Mouse (Mus musculus) fibroblast of lung, adult 2 months (primary cell): ENCODE results near the gene Gm20379.

Experiments used
- DNase-seq: peaks from one replicate; pipeline ENCODE4 v3.0.0-alpha.2; 2011; ENCODE audit warnings: low read depth

The Gm20379 gene

DNA sequence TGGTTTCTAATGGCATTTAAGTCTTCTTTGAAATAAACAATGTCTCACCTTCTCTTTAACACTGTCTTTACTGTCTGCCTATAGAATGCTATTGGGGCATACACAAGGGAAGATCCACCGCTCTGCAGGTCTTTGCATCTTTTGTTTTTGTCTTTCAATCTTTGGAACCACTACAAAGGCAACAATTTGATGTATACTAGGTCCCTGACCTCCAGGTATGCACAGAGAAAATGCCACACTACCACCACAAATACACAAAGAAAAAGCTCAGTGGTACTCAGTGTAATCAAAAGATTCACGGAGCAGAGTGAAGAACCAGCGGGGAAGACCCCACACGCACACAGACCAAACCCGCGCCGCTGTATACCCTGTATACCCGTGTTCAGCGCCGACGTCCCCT lies at the start of gene Gm20379:
Gene Gm20379 (plus strand): TSS at position 301 of the 400 bp plus-strand sequence.
- no peak for DNase-seq

DNA sequence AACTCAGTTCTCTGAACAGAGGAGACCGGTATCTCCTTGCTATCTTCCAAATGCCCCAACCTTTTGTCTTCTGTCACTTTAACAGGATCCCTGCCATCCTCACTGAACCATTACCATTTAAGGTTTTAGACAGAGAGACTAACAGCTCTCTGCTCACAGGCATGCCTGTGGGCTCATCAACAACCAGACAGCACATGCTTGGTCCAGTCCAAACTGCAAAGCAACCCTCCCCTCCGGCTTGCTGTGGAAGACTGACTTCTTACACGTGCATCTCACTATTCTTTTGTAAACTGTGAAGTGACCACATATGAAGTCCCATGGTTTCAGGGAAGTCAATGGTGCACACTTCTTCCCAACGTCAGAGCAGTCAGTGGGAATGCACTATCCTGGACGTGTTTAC lies 44.5 kb upstream of the Gm20379 start:
- DNase-seq = no peak

DNA sequence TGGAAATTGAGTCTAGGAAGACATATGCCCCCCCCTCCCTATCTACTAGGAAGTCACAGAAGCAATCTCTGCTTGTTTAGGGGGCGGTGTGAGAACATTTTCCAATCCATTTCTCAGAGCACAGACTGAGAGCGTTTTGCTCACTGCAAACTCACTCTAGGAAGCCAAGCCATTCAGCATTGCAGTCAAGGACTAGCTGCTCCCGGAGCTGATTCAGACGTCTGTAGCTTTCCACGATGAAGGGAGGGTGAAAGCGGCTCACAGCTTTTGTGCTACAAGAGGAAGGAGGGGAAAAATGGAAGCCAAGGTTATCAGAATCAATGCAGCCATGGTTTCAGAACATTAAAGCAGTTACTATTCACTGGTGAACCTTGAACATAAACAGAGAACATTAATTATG lies 42.2 kb upstream of the Gm20379 start:
- DNase-seq = no peak

DNA sequence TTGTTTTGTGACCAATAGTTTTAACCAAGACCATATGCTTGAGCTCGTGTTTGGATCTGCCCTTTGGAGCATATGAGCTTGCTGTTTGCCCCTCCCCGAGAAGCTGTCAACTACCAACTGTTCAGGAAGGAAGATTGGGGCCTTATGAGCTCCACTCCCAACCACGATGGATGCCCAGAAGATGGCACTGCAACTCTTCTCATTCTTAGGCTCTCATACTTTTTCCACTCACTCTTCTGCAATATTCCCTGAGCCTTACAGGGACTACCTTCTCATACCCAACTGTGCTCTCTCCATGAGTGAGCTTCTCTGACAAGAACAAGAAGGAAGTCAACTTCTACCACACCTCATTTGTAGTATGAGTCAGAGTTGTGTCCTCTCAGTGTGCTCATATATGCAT lies 38.7 kb upstream of the Gm20379 start:
- no peak for DNase-seq

DNA sequence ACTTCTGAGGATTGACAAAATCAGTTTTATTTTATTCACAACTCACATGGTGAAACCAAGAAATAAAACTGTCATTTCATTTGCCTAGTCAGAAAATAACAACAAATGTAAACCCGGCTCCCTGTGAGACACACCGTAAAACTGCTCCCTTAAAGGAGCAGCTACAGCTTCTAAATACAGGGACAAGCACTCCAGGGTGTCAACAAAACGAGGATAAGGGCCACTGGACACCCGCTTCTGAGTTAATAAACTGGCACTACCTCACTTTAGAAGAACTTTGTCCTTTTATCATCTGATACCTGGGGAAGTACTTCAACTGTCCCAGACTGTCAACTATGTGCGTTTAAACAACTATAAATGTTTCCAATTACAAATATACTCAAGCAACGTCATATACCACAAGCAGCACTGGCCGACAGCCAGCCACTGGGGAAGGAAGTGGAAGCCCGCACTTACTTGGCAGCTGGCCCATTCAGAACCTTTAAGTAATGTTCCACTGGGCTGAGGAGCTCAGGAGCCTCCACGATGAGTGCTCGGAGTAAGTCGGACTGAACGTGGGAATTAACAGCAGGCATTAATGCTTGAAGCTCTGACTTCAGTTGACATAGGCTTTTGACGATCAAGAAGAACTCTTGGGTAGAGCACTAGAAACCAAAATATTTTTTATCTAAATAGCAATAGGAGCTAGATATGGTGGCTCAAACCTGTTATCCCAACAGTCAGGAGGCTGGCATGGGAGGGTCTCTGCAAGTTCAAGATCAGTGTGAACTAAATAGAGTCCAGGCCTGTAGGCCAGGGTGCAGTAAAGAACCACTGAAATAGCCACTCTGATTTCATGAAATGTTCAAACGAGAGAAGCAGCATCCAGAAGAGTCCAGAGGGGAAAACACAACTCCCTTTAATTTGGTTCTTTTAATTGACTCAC lies 31.2 kb upstream of the Gm20379 start:
- peak; percentile 26 for DNase-seq

DNA sequence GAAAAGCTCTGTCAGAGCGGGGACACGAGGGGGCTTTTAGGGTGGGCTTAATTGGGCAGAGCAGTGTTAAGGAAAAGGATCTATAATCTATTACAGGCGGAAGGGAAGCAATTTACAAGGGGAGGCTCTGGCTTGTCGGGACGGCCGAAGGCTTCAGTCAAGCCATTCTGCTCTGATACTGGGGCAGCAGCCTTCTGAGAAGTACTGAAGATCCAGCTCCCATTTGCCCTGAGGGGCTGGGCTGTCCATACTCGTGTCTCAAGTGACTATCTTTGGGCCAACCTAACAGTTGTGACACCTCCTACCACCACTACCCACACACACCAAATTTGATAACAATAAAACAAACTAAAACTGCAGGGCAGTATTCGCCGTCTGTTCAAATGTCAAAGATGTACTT lies 30.5 kb upstream of the Gm20379 start:
- no peak for DNase-seq

DNA sequence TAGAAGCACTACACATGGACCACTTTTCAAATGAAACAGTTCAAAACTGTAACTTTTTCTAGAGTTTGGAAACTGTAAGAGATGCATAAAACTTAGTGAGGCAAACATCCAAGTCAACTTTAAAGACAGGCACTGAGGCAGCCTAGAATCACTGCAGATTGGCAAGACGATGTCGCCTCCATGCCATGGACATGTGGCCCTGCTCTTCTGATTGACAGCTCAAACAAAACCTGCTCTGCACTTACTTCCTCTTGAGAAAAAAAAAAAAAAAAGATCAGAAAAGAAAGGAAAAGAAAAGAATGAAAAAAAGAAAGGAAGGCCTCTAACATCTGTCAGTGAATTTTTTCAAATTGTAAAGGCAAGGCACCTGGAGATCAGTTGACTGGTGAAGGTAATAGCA lies 28.8 kb upstream of the Gm20379 start:
- DNase-seq = no peak

DNA sequence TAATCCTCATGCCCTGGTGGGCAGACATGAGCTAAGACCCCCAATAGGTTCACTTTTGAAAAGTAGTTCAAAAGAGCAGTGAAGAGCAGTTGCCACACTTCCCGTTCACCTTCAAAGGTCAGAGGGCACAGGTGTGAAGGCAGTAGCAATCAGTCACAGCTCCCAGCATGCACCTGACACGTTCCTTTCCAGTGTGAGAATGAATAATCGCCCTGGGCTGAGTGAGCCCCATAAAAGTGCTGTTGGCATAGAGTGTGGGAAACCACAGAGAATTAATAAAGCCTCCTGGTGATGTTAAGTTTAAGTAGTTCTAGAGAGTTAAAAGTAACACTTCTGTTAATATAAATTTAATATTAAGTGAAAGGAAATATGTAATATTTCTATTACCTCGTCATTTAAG lies 14.2 kb upstream of the Gm20379 start:
- no peak for DNase-seq

DNA sequence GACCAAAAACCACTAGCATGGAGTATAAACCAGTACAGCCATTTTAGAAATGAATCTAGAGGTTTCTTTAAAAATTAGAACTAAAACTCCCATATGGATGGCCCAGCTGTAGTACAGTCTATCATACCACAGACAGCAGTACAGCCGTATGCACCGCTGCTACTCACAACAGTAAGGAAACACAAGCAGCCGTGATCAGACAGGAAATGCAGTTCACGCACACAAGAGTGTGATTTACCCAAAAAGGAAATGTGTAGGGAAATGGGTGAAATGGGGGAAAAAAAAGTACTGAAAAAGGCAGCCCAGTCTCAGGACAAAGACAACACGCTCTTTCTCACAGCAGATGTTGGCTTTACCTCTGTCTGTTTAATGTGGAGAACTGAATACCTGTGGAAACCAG lies 11.9 kb upstream of the Gm20379 start:
- DNase-seq = no peak

DNA sequence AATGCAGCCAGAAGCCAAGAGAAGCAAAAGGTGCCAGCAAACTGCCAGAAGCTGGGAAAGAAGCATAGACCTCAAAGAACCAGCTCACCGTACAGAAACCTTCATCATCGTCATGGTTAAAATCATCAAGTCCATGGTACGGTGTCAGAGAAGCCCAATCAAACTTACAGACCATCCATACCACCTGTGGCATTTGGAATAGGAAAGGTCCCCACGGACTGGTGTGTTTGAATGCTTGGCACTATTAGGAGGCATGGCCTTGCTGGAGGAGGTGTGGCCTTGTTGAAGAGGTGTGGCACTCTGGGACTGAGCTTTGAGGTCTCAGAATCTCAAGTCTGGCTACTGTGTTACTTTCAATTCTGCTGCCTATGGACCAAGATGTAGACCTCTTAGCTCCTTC lies 9.3 kb upstream of the Gm20379 start:
- DNase-seq = no peak

DNA sequence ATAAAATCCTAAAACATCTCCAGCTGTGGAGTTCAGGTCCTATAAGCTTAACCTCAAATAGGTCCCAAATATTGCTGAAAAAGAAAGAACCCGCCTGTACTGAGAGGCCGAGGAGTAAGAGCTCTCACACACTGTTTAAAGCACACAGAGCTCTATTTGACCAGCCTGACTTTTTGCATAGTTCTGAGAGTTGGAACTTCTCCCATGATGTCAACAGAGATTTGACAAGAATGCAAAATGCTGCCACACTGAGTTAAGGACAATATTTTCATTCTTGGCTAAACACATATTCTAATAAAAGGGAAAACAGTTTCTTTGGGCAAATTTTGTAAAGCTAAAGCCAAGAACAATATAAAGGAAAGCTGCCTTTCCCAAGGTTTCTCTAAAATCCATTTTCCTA lies 8.8 kb upstream of the Gm20379 start:
- DNase-seq = peak; percentile 69

DNA sequence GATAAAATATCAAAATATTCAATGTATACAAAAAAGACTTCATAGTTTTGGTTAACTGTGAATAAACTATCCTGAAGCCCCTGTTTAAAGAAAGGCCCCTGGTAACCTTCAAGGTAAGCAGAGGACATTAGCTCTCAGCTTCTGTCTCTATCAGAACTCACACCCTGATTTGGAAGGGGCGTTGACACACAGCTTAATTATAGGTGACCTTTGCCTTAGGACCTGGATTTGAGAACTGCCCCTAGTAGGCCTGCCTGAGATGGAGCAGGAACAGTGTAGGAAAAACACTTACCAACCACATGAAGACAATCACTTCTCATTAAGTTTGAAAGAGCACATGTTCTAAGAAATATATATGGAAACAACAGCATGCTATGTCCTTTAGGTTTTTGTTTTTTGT lies 6.3 kb upstream of the Gm20379 start:
- no peak for DNase-seq

DNA sequence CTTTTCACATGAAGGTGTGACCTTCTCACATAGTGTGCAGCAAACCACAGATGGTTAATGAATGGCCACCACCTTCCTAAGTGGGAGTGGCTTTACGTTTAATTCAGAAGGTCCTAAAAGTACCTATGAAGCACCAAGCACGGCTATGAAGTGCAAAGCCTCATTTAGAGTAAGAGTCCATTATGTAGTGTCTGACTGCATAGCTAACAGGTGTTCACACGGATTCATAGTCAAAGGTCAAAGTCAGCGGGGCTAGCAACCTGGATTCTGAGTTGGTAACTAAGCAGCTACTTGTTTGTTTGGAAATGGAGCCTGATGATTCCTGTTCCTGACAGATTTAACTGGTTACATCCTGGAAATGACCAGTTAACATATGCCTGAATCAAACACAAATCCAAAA lies 4.0 kb upstream of the Gm20379 start:
- DNase-seq = no peak

DNA sequence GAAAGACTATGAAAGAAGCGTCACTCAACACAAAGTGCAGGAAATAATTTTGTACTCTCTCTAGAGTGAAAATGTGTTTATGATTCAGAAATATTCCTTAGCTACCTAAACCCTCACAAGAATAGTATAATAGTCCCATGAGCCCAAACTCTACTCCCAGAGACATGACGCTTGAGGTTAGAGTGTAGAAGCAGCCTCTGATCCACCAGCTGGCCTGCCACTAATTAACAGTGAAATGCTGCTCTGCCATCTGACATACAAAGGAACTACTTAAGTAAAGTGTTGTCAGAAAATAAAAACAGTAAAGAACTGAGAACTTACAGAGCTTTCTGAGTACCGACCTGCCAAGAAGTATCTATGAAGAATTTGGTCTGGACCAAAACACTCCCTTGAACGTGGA lies 3.3 kb upstream of the Gm20379 start:
- no peak for DNase-seq

DNA sequence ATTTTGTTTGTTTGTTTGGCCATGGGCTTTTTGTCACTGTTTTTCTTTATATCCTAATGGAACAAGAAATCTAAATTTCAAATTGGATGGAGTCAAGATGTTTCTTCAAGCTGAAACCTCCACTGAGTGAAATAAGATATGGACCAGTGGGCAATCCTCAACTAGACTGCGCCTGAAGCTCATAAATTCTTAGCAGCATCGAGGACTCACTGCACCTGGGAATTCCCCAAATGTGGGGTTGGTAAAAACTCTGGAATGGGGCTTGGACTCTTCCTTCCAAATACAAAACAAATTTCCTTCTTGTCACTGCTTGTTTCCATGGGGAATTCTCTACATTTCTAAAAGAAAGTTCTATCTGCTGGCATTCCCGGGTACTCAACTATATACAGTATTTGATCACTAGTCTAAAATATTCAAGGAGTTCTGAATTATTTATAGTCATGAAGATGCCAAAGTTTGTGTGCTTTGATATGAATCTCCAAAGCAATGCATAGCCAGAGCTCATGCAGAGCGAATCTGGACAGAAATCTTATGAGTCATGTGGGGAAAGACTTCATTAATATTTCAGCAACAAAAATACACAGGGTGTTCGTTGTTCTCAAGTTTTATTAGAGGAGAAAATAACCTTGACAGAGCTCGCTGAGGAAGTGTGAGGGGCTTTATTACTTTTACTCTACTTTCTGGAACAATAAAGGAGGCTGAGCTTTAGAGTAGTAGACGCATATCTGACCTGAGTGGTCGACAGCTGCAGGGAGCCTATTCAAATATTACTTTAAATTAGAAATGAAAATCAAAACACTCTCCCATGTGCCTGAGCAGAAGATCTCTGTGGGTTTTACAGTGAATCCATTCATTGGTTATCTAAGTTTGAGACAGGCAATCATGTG lies 2.5 kb upstream of the Gm20379 start:
- DNase-seq = no peak

DNA sequence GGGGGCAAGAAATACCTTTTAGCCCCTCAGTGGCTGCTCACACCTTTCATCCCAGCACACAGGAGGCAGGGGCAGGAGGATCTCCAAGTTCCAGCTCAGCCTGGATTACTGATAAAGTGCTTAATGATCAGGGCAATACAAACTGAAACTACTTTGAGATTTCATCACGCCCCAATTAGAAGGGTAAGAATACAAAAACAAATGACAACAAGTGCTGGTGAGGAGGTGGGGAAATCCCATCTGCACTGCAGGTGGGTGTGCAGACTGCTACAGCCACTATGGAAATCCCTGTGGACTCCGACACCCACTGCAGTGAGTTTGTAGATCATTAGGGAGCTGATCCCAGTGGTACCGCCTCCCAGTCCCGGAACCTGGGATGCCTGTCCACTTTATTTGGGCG lies 1.5 kb upstream of the Gm20379 start:
- DNase-seq = no peak

DNA sequence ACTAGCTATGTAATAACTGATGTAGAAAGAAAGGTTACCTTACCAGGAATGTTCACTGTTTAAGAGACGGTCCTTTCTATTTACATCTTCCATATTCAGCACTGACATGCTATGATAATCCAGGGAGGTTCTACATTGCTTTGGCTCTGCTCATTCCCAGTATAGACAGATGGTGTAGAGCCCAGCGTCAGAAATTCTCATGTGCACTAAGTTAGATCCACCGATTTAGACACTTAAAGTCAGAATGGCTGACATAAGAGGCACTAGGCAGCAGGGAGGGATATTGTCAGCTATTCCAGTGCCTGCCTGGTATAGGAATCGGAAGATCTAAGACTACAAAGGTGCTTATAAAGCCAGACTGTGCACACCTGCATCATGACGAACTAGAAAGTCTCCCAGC lies 8.8 kb downstream of the Gm20379 start:
- no peak for DNase-seq

DNA sequence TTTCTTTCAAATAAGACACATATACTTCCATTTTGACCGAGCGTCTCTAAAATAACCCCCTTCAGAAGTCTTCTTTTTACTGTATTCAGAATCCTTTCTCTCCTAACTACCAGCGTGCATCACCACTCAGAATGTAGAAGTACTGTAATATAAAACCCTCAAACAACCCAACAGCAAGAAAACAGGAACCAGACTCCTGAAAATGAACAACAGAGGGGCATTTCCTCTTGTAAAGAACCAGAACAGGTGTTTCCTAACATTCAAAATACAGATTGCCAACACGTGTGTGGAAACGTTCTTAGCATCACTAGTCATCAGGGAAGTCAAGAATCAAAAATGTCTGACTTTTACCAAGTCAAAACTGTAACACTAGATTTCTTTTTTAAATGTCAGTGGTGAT lies 15.0 kb downstream of the Gm20379 start:
- no peak for DNase-seq

DNA sequence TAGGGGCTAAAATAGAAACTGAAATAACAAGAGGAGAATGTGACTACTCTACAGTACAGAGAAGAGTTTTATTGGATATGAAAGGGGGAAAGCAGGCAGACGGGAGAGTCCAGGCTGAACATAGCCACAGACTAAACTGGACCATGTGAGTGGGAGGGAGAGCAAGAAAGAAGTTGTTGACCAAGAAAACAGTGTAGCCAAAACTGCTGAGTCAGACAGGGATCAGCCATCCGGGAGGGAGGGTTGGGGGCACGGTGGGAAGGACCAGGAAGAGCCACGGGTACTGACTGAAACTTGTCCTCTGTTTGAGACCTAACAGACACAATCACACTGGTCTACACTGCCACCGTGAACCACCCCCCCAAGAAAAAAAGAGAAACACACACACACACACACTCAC lies 20.2 kb downstream of the Gm20379 start:
- DNase-seq = peak; percentile 21

DNA sequence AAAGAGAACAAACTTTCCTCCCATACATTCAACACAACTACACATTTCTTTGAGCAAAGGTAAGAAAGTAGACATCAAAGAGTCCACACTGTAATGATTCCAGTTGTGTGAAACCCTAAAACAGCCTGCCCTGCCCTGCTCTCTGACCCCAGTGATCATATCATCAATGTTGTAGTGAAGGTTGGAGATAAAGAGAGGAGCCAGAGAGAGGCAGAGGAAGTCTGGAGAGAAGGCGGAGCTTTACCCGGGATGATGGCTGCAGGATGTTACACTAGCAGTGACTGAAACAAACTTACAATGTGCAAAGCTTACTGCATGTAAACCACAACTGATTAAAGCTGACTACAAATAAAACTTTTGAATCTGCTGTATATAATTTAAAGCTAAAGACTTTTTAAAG lies 22.2 kb downstream of the Gm20379 start:
- DNase-seq = no peak

DNA sequence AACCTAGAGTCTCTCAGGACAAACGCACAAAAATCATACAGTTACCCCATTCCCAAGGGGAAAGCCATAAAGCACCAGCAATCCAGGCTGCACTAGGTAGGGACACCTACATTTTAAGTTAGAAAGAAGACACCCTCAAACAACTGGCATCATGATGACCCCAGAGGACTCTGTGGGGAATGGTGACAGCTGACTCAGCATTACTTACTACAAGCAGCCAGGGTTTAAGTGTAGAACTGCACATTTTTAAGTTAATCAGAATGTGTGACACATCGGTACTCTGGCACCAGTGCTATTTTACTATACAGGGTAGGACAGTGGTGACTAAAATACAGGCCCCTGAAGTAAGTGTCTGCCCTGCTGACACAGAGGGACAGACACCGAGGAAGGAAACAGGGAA lies 24.8 kb downstream of the Gm20379 start:
- no peak for DNase-seq

DNA sequence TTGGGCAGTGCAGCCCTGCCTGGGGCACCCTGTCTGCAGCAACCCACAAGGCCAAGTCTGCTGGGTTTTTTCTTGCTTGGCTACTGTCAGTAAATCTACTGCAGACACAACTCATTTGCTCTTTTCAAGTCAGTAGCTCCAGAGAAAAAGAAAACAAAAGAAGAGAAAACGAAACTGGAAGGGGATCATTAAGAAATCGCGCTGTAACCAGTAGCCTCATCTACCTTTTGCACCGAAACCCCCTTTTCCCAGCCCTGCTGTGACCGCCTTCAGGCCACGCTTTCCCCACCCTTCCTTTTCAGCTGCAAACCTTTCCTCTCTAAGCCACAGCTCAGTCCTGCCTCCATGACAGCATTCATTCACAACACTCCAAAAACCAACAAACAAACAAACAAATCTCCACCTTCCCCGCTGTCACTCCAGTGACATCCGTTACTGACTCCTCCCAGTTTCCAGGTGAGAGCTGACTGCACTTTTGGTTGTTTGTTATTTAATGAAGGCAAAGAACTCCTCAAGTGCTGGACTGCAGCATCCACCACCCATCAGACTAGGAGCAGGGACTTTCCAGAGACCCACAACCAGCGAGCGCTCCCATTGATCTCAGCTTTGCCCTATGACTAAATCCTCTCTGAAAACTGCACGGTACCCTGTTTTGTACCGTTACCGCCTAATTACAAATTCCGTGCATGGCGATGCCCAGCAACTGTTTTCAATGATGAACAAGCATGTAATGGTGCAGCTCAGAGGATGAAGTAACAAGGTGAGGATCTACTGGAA lies 26.5 kb downstream of the Gm20379 start:
- no peak for DNase-seq
